Mouse (Mus musculus) erythroblast, embryonic 14.5 days (primary cell): ENCODE measurements around the gene Avp. TPM values are rescaled to one million over a fixed set of nuclear protein-coding genes. Genes with fewer than 3 reads are reported as not detected.

Experiments
- H3K27me3 ChIP-seq: 2 replicates; pipeline ENCODE4 v1.6.1; 2012; ENCODE audit warnings: inconsistent platforms; ENCODE audit not compliant: control insufficient read depth
- H3K36me3 ChIP-seq: 2 replicates; pipeline ENCODE4 v1.6.1; 2012; ENCODE audit warnings: mild to moderate bottlenecking, inconsistent platforms; ENCODE audit not compliant: control insufficient read depth
- H3K4me1 ChIP-seq: 2 replicates; pipeline ENCODE4 v1.6.1; 2012; ENCODE audit warnings: inconsistent platforms; ENCODE audit not compliant: control insufficient read depth
- H3K4me3 ChIP-seq: replicated peaks from 2 replicates; pipeline ENCODE3; 2012; ENCODE audit warnings: moderate library complexity, mild to moderate bottlenecking, inconsistent platforms
- H3K9me3 ChIP-seq: 2 replicates; pipeline ENCODE4 v1.6.1; 2012; ENCODE audit warnings: low read length, inconsistent platforms, mixed read lengths; ENCODE audit not compliant: control insufficient read depth
- GATA1 ChIP-seq: IDR thresholded peaks from 2 replicates; pipeline ENCODE4 v1.6.1; 2012; ENCODE audit warnings: low read length, inconsistent platforms, mixed read lengths
- TAL1 ChIP-seq: IDR thresholded peaks from 3 replicates; pipeline ENCODE4 v1.6.1; 2012; ENCODE audit warnings: low read length, inconsistent platforms, mixed read lengths
- polyA plus RNA-seq: library from polyadenylated mRNA; stranded (reverse); fragments of >175 nt; gene quantifications from 2 replicates; pipeline ENCODE4 v1.2.3, GENCODE M21; 2012

Avp gene
- polyA plus RNA-seq, 1 experiment, result not detected

DNA sequence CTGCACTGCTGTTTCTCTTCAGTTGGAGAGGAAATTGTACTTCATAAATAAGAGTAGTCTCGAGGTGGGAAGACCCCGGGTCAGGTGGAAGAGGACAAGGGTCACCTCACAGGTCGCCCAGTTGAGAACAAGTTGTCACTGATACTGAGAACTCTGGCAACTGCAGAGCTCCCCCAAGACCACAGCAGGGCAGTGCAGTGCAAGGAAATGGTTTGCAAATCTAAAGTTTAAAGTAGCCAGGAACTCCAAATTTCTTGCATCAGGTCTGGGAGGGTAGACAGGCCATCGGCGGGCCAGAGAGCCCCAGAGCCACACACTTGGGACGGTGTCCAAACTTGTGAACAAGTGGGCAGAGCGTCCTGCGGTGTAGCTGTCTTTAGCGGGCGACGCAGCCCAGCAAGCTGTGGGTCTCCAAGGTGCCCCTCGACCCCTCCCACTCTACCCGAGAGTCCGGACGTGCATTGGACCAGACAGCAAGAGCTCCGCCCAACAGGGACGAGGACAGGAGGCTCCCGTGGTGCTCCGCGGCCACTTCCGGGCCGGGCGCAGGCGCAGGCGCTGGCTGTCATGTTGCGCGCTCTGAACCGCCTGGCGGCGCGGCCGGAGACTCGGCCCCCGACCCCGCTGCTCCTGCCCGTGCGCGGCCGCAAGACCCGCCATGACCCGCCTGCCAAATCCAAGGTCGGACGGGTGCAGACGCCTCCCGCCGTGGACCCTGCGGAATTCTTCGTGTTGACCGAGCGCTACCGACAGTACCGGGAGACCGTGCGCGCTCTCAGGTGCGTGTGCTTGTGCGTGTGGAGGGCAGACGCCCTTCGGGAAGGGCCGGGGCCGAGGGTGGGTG, 18.9 kb downstream of the Avp start, which contains the start of gene Mrps26:
TSS of gene Mrps26 (plus strand) at position 531 of the 844 bp plus-strand sequence.
- H3K36me3 ChIP-seq, result peaks cover 27% of the 10 kb centered on the region
- H3K27me3 ChIP-seq, result no peaks in the 10 kb centered on the region
- peaks cover 26% of the 10 kb centered on the region for H3K4me1 ChIP-seq
- H3K4me3 ChIP-seq, result peak within 1 kb of the TSS; percentile 89
- TF ChIP-seq TAL1 (no peak), GATA1 (no peak)
- no peaks in the 10 kb centered on the region for H3K9me3 ChIP-seq

DNA sequence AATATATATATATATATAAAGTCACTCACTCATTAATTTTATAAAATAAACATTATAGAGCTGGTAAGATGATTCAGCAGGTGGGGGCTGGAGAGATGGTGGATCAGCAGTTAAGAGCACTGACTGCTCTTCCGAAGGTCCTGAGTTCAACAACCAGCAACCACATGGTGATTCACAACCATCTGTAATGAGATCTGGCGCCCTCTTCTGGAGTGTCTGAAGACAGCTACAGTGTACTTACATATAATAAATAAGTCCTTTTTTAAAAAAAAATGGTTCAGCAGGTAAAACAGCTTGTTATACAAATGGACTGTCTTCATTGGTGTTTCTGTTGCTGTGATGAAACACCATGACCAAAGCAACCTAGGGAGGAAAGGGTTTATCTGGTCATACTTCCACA, 24.3 kb downstream of the Avp start:
- H3K4me3 ChIP-seq, result no peak overlapping the region
- no peaks in the 10 kb centered on the region for H3K27me3 ChIP-seq
- H3K9me3 ChIP-seq, result no peaks in the 10 kb centered on the region
- peaks cover 43% of the 10 kb centered on the region for H3K36me3 ChIP-seq
- H3K4me1 ChIP-seq, result peaks cover 5% of the 10 kb centered on the region
- TF ChIP-seq GATA1 (no peak), TAL1 (no peak)

DNA sequence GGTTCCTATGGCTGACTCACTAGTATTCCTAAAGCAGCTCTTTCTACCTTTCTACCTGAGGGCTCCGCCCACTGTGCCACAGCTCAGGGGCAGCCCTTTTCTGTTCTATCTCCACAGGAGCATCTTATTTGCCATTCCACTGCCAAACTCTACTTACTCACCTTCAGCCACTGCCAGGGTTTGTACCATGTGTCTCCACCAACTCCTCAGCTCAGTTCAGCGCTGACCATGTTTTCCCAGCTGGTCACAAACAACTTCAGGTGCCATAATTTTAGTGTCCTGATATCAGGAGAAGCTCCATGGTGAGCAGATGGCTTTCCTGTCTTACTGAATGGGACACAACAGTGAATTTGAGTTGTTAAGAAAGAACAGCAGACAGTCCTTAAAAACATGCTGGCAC, 24.9 kb downstream of the Avp start:
- no peak for TF ChIP-seq GATA1
- no peak for TF ChIP-seq TAL1
- H3K27me3 ChIP-seq, result no peaks in the 10 kb centered on the region
- no peaks in the 10 kb centered on the region; the same call in none of the 2 replicates for H3K4me1 ChIP-seq
- no peaks in the 10 kb centered on the region for H3K9me3 ChIP-seq
- H3K36me3 ChIP-seq, result peaks cover 48% of the 10 kb centered on the region
- no peak overlapping the region for H3K4me3 ChIP-seq

DNA sequence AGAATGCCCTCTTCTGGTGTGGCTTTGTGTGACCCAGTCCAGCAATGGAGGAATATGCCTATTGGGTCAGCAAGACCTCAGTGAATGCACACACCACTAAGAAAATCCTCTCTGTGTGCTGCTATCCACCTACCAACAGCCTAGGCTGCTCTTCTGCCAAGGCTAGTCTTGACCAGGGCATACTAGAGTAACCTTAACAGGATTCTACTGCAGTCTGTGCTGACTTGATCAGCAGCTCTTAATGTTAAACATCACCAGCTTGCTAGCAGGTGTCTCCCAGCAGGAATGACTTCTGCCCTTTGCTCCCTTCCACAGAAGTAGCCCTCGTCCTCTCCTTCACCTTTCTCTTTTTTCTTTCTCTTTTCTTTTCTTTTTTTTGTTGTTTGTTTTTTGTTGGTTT, 26.1 kb downstream of the Avp start:
- no peaks in the 10 kb centered on the region; the same call in none of the 2 replicates for H3K4me1 ChIP-seq
- TF ChIP-seq GATA1 (no peak), TAL1 (no peak)
- H3K4me3 ChIP-seq, result no peak overlapping the region
- H3K27me3 ChIP-seq, result no peaks in the 10 kb centered on the region
- H3K36me3 ChIP-seq, result peaks cover 60% of the 10 kb centered on the region
- no peaks in the 10 kb centered on the region for H3K9me3 ChIP-seq

DNA sequence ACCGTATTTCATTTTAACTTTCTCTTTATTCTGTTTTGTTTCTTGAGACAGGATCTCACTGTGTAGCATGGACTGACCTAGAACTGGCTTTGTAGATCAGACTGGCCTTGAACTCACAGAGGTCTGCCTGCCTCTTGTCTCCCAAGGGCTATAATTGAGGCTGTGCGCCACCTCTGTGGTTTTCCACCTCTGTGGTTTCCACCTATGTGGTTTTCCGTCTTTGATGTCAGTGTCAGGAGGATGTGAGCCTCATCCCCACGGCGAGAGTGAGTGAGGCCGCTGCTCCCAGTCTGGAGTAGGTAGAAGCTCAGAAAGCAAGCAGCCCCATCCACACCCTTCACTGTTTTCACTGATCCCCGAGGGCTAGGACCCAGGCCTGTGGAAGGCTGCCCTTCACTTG, 27.5 kb downstream of the Avp start:
- TF ChIP-seq TAL1 (no peak), GATA1 (no peak)
- H3K4me1 ChIP-seq, result no peaks in the 10 kb centered on the region; the same call in none of the 2 replicates
- H3K36me3 ChIP-seq, result peaks cover 73% of the 10 kb centered on the region
- no peak overlapping the region for H3K4me3 ChIP-seq
- H3K27me3 ChIP-seq, result no peaks in the 10 kb centered on the region
- H3K9me3 ChIP-seq, result no peaks in the 10 kb centered on the region

DNA sequence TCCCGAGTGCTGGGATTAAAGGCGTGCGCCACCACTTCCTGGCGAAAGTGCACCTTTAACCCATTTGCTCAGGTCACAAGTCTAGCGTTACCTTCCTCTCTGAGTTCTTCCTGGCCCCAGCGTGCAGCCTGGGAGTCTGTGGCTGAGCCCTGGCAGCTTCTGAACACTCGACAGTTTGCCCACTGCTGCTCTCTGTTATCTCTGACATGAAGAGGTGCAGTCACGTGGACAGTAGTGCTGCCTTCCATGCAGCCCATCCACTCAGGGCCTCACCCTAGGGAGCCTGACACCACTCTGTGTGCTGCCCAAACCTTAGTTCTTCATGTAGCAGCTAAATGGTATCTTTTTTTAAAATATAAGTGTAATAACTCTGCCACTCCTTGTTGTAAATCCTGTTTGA, 35.4 kb downstream of the Avp start:
- no peaks in the 10 kb centered on the region for H3K9me3 ChIP-seq
- H3K36me3 ChIP-seq, result peaks cover 95% of the 10 kb centered on the region
- TF ChIP-seq TAL1, result no peak
- TF ChIP-seq GATA1, result no peak
- no peak overlapping the region for H3K4me3 ChIP-seq
- peaks cover 13% of the 10 kb centered on the region for H3K4me1 ChIP-seq
- H3K27me3 ChIP-seq, result no peaks in the 10 kb centered on the region

DNA sequence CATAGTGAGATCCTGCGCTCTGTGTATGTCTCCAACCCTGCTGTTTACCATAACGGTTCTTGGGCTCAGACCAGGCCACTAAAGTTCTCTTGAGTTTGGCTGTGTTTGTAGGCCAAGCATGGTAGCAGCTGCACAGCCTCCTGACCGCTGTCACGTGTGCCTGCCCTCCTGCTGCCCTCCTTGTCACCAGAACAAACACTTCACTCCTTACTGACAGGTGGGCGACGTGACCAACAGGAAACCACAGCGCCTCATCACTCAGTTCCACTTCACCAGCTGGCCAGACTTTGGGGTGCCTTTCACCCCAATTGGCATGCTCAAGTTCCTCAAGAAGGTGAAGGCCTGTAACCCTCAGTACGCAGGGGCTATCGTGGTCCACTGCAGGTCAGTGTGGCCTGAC, 42.1 kb downstream of the Avp start:
- no peak for TF ChIP-seq TAL1
- TF ChIP-seq GATA1, result no peak
- H3K4me1 ChIP-seq, result peaks cover under 1% of the 10 kb centered on the region
- no peaks in the 10 kb centered on the region for H3K9me3 ChIP-seq
- H3K36me3 ChIP-seq, result peaks cover 95% of the 10 kb centered on the region
- H3K4me3 ChIP-seq, result no peak overlapping the region
- H3K27me3 ChIP-seq, result no peaks in the 10 kb centered on the region

DNA sequence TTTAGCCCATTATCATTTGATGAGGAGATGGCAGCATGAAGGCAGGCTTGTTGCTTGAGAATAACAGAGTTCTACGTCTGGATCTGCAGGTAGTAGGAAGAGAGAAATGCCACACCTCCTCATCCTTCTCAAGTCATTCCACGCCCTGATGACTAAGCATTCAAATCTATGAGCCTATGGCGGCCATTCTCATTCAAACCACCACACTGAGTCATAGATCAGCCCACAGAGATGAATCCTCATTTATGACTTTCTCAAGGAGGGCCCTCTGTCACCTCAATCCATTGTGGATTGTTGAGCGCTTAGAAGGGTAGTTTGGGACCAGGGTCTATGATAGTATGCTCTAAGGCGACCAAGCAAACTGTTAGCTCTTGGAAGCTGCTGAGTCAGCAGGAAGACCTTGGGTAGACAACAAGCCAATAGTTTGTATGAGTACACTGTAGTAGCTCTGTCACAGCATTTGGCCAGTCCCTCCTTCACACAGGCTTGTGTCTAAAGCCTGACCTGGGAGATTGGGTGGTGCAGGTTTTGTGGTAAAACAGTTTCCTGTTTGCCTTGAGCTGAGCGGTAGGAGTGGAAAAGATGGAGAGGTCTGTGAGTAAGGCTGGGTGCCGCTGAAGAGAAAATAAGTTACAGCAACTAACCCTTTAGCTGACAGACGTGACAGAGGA, 43.3 kb downstream of the Avp start:
- Histone ChIP-seq H3K36me3 (peaks cover 93% of the 10 kb centered on the region), H3K9me3 (no peaks in the 10 kb centered on the region), H3K4me1 (no peaks in the 10 kb centered on the region), H3K27me3 (no peaks in the 10 kb centered on the region), H3K4me3 (no peak overlapping the region)
- TF ChIP-seq GATA1 (no peak), TAL1 (no peak)

DNA sequence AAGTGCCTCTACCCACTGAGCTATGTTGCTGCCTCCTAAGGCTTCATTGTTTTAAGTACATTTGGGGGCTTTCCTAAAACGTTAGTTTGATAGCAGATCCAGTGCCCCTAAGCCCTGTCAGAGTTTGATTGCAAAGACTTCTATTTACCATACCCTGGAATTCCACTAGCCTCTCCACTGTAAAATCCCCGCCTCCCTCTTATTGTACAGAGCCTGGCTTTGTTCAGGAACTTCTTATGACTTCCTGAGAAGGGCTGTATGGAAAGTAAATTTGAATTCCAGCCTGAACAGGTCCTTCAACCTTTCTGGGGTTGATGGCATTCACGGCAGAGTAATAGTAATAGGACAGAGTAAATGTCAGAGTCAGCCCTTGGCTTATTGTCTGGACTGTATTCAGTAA, 45.5 kb downstream of the Avp start:
- Histone ChIP-seq H3K4me1 (no peaks in the 10 kb centered on the region), H3K36me3 (peaks cover 90% of the 10 kb centered on the region), H3K4me3 (no peak overlapping the region), H3K27me3 (no peaks in the 10 kb centered on the region), H3K9me3 (no peaks in the 10 kb centered on the region)
- TF ChIP-seq GATA1 (no peak), TAL1 (no peak)
